Mouse (Mus musculus) neural tube, embryonic 13.5 days (tissue): Measurements from ENCODE around the gene Tada2b. TPM values are rescaled to one million over a fixed set of nuclear protein-coding genes. Genes with fewer than 3 reads are reported as not detected.

ENCODE experiments used
- ATAC-seq: fragments of 200-750 bp; cut with Nextera tagmentation; 2 replicates; pipeline ENCODE4 v1.8.0; 2017; ENCODE audit warnings: low read depth, mild to moderate bottlenecking, moderate TSS enrichment, moderate library complexity
- H3K27ac ChIP-seq: fragments of 300-500 bp; sonication (generic); replicated peaks from 2 replicates; pipeline ENCODE4 v1.5.1; 2015; ENCODE audit warnings: moderate library complexity, mild to moderate bottlenecking, inconsistent platforms
- H3K27me3 ChIP-seq: fragments of 300-500 bp; sonication (generic); 2 replicates; pipeline ENCODE4 v1.6.1; 2015; ENCODE audit warnings: mild to moderate bottlenecking, inconsistent platforms
- H3K36me3 ChIP-seq: fragments of 300-500 bp; sonication (generic); 2 replicates; pipeline ENCODE4 v1.6.1; 2015; ENCODE audit warnings: mild to moderate bottlenecking, inconsistent platforms
- H3K4me1 ChIP-seq: fragments of 300-500 bp; sonication (generic); replicated peaks from 2 replicates; pipeline ENCODE4 v1.6.1; 2015; ENCODE audit warnings: inconsistent platforms
- H3K4me2 ChIP-seq: fragments of 300-500 bp; sonication (generic); 2 replicates; pipeline ENCODE4 v1.6.1; 2015; ENCODE audit warnings: inconsistent platforms, mild to moderate bottlenecking, moderate library complexity
- H3K4me3 ChIP-seq: fragments of 300-500 bp; sonication (generic); 2 replicates; pipeline ENCODE4 v1.5.1; 2015; ENCODE audit warnings: mild to moderate bottlenecking, inconsistent platforms
- H3K9ac ChIP-seq: fragments of 300-500 bp; sonication (generic); 2 replicates; pipeline ENCODE4 v1.6.1; 2015; ENCODE audit warnings: moderate library complexity, mild to moderate bottlenecking, inconsistent platforms
- H3K9me3 ChIP-seq: fragments of 300-500 bp; sonication (generic); 2 replicates; pipeline ENCODE4 v1.6.1; 2016; ENCODE audit warnings: inconsistent platforms
- WGBS: fragments of 180-500 bp; shearing (Covaris S2); methylation state at CpG from one replicate; pipeline ENCODE4 v1.1.7; 2015; 5-methylcytosine and 5-hydroxymethylcytosine counted together
- polyA plus RNA-seq: library from polyadenylated mRNA; unstranded; fragments of >200 nt; fragmentation: Nextera tagmentation; extraction: Ambion mirVana; gene quantifications from 2 replicates; pipeline ENCODE4 v1.2.1, GENCODE M21; 2015

Tada2b gene
- polyA plus RNA-seq, 1 experiment from 2014 or later, result 2.8 TPM

GRCm38 (mm10) chr5:36510956-36511355, 26.9 kb upstream of the Tada2b start:
- Histone ChIP-seq H3K27ac (no peak overlapping the region), H3K36me3 (peaks cover 93% of the 10 kb centered on the region), H3K27me3 (no peaks in the 10 kb centered on the region), H3K4me2 (no peak overlapping the region), H3K4me3 (no peak overlapping the region), H3K9me3 (no peaks in the 10 kb centered on the region), H3K9ac (no peak overlapping the region), H3K4me1 (no peaks in the 10 kb centered on the region)
- WGBS, result 95% methylated on average over 2 of the region's 2 CpGs
- no peak for ATAC-seq

DNA sequence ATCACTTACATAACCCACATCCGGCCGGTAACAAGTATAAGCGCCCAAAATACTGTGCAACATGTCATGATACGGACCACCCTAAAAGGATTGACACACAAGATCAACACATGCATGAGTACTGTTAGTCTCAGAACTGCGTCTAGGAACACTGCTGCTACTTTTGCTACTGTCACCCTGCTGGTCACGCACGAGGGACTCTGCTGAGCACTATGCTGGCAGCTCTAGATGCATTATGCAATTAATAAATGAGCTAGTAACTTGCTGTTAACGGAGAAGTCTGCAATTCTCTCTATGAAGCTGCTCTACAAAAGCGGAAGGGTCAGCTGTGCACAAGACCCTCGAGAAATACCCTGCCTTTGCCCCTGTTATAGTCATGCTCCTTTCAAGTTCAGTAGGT, 24.3 kb upstream of the Tada2b start:
- H3K36me3 ChIP-seq, result peaks cover 100% of the 10 kb centered on the region
- no peaks in the 10 kb centered on the region for H3K27me3 ChIP-seq
- H3K4me2 ChIP-seq, result no peak overlapping the region
- ATAC-seq, result no peak
- no peak overlapping the region for H3K4me3 ChIP-seq
- no peak overlapping the region for H3K27ac ChIP-seq
- no peak overlapping the region for H3K9ac ChIP-seq
- no peaks in the 10 kb centered on the region for H3K4me1 ChIP-seq
- no peaks in the 10 kb centered on the region for H3K9me3 ChIP-seq
- 92% methylated on average over 10 of the region's 10 CpGs for WGBS

GRCm38 (mm10) chr5:36505643-36506042, 21.6 kb upstream of the Tada2b start:
- Histone ChIP-seq H3K4me2 (no peak overlapping the region), H3K36me3 (peaks cover 99% of the 10 kb centered on the region), H3K4me3 (no peak overlapping the region), H3K27ac (no peak overlapping the region), H3K9ac (no peak overlapping the region), H3K27me3 (no peaks in the 10 kb centered on the region), H3K4me1 (no peaks in the 10 kb centered on the region), H3K9me3 (no peaks in the 10 kb centered on the region)
- 74% methylated on average over 5 of the region's 5 CpGs for WGBS
- no peak for ATAC-seq

GRCm38 (mm10) chr5:36505235-36505634, 21.1 kb upstream of the Tada2b start:
- 89% methylated on average over 7 of the region's 7 CpGs for WGBS
- Histone ChIP-seq H3K9me3 (no peaks in the 10 kb centered on the region), H3K4me2 (no peak overlapping the region), H3K9ac (no peak overlapping the region), H3K27me3 (no peaks in the 10 kb centered on the region), H3K27ac (no peak overlapping the region), H3K4me3 (no peak overlapping the region), H3K36me3 (peaks cover 99% of the 10 kb centered on the region), H3K4me1 (no peaks in the 10 kb centered on the region)
- ATAC-seq, result no peak

- ATAC-seq, result no peak
- Histone ChIP-seq H3K9me3 (no peaks in the 10 kb centered on the region), H3K4me1 (no peaks in the 10 kb centered on the region), H3K4me2 (no peak overlapping the region), H3K4me3 (no peak overlapping the region), H3K27ac (no peak overlapping the region), H3K36me3 (peaks cover 74% of the 10 kb centered on the region), H3K27me3 (no peaks in the 10 kb centered on the region), H3K9ac (no peak overlapping the region)
- 93% methylated on average over 9 of the region's 9 CpGs for WGBS
These were observed 10.6 kb upstream of the Tada2b start for GRCm38 (mm10) chr5:36494709-36495108.

- H3K4me3 ChIP-seq, result no peak overlapping the region
- H3K4me2 ChIP-seq, result no peak overlapping the region
- no peak overlapping the region for H3K27ac ChIP-seq
- no peak overlapping the region for H3K9ac ChIP-seq
- WGBS, result 91% methylated on average over 6 of the region's 6 CpGs
- H3K4me1 ChIP-seq, result no peaks in the 10 kb centered on the region
- H3K36me3 ChIP-seq, result peaks cover 69% of the 10 kb centered on the region
- no peaks in the 10 kb centered on the region for H3K27me3 ChIP-seq
- H3K9me3 ChIP-seq, result no peaks in the 10 kb centered on the region
- no peak for ATAC-seq
These were observed 9.8 kb upstream of the Tada2b start for GRCm38 (mm10) chr5:36493919-36494318.

DNA sequence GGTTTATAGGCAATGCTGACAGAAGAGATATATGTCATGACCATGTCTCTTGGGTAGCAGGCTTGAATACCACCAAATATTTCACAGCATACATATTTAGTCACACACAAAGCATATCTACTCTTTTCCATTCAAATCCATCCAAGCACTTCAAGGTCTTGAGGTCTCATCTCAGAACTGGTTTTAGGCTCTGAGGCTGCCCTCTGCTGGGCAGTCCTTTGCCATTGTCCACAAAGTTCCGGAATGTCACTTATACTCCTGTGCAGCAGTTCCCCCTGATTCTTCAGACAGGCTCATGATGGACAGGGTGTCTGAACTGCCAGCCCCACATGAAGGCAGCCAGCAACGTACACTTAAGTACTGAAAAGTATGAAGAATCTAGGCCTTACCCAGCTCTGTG, 5.1 kb upstream of the Tada2b start:
- no peak for ATAC-seq
- Histone ChIP-seq H3K4me1 (peaks cover 16% of the 10 kb centered on the region), H3K4me2 (no peak overlapping the region), H3K36me3 (peaks cover 34% of the 10 kb centered on the region), H3K27me3 (peaks cover 5% of the 10 kb centered on the region), H3K9ac (no peak overlapping the region), H3K27ac (no peak overlapping the region), H3K4me3 (no peak overlapping the region), H3K9me3 (no peaks in the 10 kb centered on the region)
- 49% methylated on average over 2 of the region's 2 CpGs for WGBS

DNA sequence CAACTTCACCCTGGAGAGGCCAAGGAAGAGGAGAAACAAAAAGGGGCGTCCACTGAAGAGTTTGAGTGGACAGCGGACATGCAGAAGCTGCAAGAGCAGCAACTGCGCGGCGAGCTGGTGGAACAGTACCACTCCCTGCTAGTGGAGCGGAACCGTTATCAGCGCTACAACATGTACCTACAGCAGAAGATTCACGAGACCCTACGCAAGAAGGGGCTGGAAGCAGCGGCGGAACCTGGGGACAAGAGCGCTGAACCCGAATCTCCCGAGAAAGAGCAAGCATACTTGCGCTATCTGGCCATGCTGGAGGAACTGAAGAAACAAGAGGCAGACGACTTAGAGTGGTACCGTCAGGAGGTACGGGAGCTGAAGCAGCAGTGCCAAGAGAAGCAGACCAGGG, 1.2 kb upstream of the Tada2b start:
- no peak for ATAC-seq
- Histone ChIP-seq H3K4me3 (peak overlapping the region; percentile 92), H3K27me3 (peaks cover 5% of the 10 kb centered on the region), H3K9ac (peak overlapping the region; percentile 74), H3K36me3 (no peaks in the 10 kb centered on the region), H3K4me2 (peak overlapping the region; percentile 97), H3K4me1 (peaks cover 47% of the 10 kb centered on the region), H3K27ac (no peak overlapping the region), H3K9me3 (no peaks in the 10 kb centered on the region)
- 33% methylated on average over 19 of the region's 19 CpGs for WGBS

- ATAC-seq, result peak; percentile 29
- WGBS, result 1% methylated on average over 56 of the region's 58 CpGs
- H3K9me3 ChIP-seq, result no peaks in the 10 kb centered on the region
- H3K27me3 ChIP-seq, result peaks cover 5% of the 10 kb centered on the region
- peak overlapping the region; percentile 92 for H3K4me3 ChIP-seq
- peak overlapping the region; percentile 96 for H3K4me2 ChIP-seq
- H3K4me1 ChIP-seq, result peaks cover 62% of the 10 kb centered on the region
- peak overlapping the region; percentile 96 for H3K9ac ChIP-seq
- peak overlapping the region; percentile 87 for H3K27ac ChIP-seq
- no peaks in the 10 kb centered on the region for H3K36me3 ChIP-seq
These were observed 633 bp downstream of the Tada2b start for GRCm38 (mm10) chr5:36483203-36484101.

DNA sequence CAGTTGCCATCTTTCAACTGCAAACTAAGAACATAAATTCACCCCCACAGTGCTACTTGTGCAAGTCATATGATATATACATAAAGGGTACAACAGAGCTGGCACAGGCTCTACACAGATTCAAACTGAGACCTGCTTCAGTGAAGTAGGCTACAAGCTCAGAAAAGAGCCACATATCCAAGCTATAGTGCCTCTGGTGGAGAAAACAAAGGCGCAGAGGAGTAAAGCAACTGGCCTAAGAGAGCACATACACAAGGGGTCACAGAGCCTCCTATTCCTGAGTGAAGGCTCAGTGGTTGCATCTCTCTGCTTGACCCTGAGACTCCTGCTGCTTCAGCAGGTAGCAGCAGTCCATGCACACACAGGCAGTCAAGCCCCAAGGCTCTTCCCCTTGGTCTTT, 3.0 kb downstream of the Tada2b start:
- H3K4me3 ChIP-seq, result no peak overlapping the region
- H3K4me1 ChIP-seq, result peaks cover 62% of the 10 kb centered on the region
- H3K27ac ChIP-seq, result no peak overlapping the region
- 85% methylated on average over 1 of the region's 1 CpGs for WGBS
- H3K9me3 ChIP-seq, result no peaks in the 10 kb centered on the region
- peaks cover 5% of the 10 kb centered on the region for H3K27me3 ChIP-seq
- no peak overlapping the region for H3K4me2 ChIP-seq
- no peak for ATAC-seq
- no peak overlapping the region for H3K9ac ChIP-seq
- H3K36me3 ChIP-seq, result peaks cover 7% of the 10 kb centered on the region

DNA sequence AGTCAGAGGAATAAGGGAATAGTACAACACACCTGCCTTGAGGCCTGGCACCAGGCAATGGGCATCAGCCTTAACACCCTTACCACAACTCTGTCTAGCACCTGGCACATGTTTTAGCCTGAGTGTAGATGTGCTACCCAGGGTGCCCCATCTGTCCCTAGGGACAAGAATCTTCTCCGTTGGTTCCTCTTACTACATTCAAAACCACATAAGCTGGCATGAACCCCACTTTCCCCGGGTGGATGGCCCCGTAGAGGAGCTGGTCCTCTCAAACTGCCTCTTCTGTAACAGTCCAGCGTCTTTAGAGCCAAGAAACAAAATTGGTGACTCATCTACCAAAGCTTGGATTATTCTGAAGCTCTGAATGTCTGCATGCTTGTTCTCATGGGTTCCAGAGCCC, 3.7 kb downstream of the Tada2b start:
- Histone ChIP-seq H3K9me3 (no peaks in the 10 kb centered on the region), H3K27ac (no peak overlapping the region), H3K4me2 (no peak overlapping the region), H3K4me3 (no peak overlapping the region), H3K4me1 (peaks cover 56% of the 10 kb centered on the region), H3K9ac (no peak overlapping the region), H3K36me3 (peaks cover 14% of the 10 kb centered on the region), H3K27me3 (peaks cover 2% of the 10 kb centered on the region)
- ATAC-seq, result no peak
- WGBS, result 92% methylated on average over 4 of the region's 4 CpGs

- Histone ChIP-seq H3K4me1 (peaks cover 49% of the 10 kb centered on the region), H3K9me3 (no peaks in the 10 kb centered on the region), H3K36me3 (peaks cover 18% of the 10 kb centered on the region), H3K4me2 (no peak overlapping the region), H3K9ac (no peak overlapping the region), H3K4me3 (no peak overlapping the region), H3K27me3 (no peaks in the 10 kb centered on the region), H3K27ac (no peak overlapping the region)
- 70% methylated on average over 2 of the region's 2 CpGs for WGBS
- ATAC-seq, result no peak
These were observed 4.3 kb downstream of the Tada2b start for GRCm38 (mm10) chr5:36479735-36480134.
